Mouse (Mus musculus) forebrain, embryonic 10.5 days (tissue): ENCODE measurements at regions not wholly inside any gene's neighbourhood (a gene's known extent, or its start where the extent isn't known, plus 50 kb on each side); places are given as distances from the start of the nearest gene placed in this dataset.

Source experiments
- DNase-seq: peaks from one replicate; pipeline ENCODE4 v3.0.0-alpha.2; 2017; ENCODE audit warnings: low spot score; ENCODE audit errors: extremely low spot score
- H3K27ac ChIP-seq: fragments of 300-500 bp; sonication (generic); 2 replicates; pipeline ENCODE4 v1.5.1; 2016; ENCODE audit warnings: mild to moderate bottlenecking
- H3K27me3 ChIP-seq: fragments of 300-500 bp; sonication (generic); 2 replicates; pipeline ENCODE4 v1.6.1; 2016; ENCODE audit warnings: mild to moderate bottlenecking; ENCODE audit not compliant: poor library complexity, severe bottlenecking
- H3K36me3 ChIP-seq: fragments of 300-500 bp; sonication (generic); replicated peaks from 2 replicates; pipeline ENCODE4 v1.6.1; 2016; ENCODE audit warnings: mild to moderate bottlenecking, moderate library complexity
- H3K4me1 ChIP-seq: fragments of 300-500 bp; sonication (generic); 2 replicates; pipeline ENCODE4 v1.6.1; 2016
- H3K4me3 ChIP-seq: fragments of 300-500 bp; sonication (generic); 2 replicates; pipeline ENCODE4 v1.5.1; 2016; ENCODE audit warnings: mild to moderate bottlenecking, moderate library complexity
- H3K9me3 ChIP-seq: fragments of 300-500 bp; sonication (generic); 2 replicates; pipeline ENCODE4 v1.6.1; 2016; ENCODE audit warnings: mild to moderate bottlenecking, moderate library complexity
- WGBS: fragments of 180-500 bp; shearing (Covaris S2); methylation state at CpG from one replicate; pipeline ENCODE4 v1.1.7; 2016; 5-methylcytosine and 5-hydroxymethylcytosine counted together

GRCm38 (mm10) chr7:121589088-121589605 is 117.9 kb downstream of the Usp31 start:
- H3K27ac ChIP-seq, result no peak overlapping the region
- H3K4me1 ChIP-seq, result no peaks in the 10 kb centered on the region; the same call in 1 of the 2 replicates
- H3K36me3 ChIP-seq, result no peaks in the 10 kb centered on the region
- H3K4me3 ChIP-seq, result no peak overlapping the region
- 85% methylated on average over 11 of the region's 11 CpGs for WGBS
- H3K9me3 ChIP-seq, result no peaks in the 10 kb centered on the region
- no peaks in the 10 kb centered on the region for H3K27me3 ChIP-seq
- DNase-seq, result no peak

GRCm38 (mm10) chr7:121587713-121588112 is 119.3 kb downstream of the Usp31 start:
- Histone ChIP-seq H3K9me3 (no peaks in the 10 kb centered on the region), H3K36me3 (no peaks in the 10 kb centered on the region), H3K27me3 (0 out of 2 replicates have a peak, but pooled peaks cover 3% of the 10 kb centered on the region), H3K4me1 (no peaks in the 10 kb centered on the region; the same call in 1 of the 2 replicates), H3K27ac (no peak overlapping the region), H3K4me3 (no peak overlapping the region)
- DNase-seq, result no peak
- WGBS, result 74% methylated on average over 2 of the region's 2 CpGs

- no peak for DNase-seq
- Histone ChIP-seq H3K4me3 (no peak overlapping the region), H3K4me1 (no peaks in the 10 kb centered on the region; the same call in 1 of the 2 replicates), H3K36me3 (no peaks in the 10 kb centered on the region), H3K27ac (no peak overlapping the region), H3K9me3 (no peaks in the 10 kb centered on the region), H3K27me3 (peaks cover 14% of the 10 kb centered on the region)
- WGBS, result 77% methylated on average over 10 of the region's 10 CpGs
These were observed 121.3 kb downstream of the Usp31 start for GRCm38 (mm10) chr7:121585721-121586120.

GRCm38 (mm10) chr7:121579497-121579896 is 127.6 kb downstream of the Usp31 start:
- Histone ChIP-seq H3K4me1 (peaks cover 17% of the 10 kb centered on the region), H3K4me3 (no peak overlapping the region), H3K27me3 (peaks cover 14% of the 10 kb centered on the region), H3K36me3 (no peaks in the 10 kb centered on the region), H3K27ac (peak overlapping the region; percentile 48; the same call in 1 of the 2 replicates), H3K9me3 (no peaks in the 10 kb centered on the region)
- WGBS, result 49% methylated on average over 4 of the region's 4 CpGs
- DNase-seq, result no peak

- H3K27me3 ChIP-seq, result no peaks in the 10 kb centered on the region
- no peaks in the 10 kb centered on the region for H3K9me3 ChIP-seq
- no peak overlapping the region for H3K27ac ChIP-seq
- no peak overlapping the region for H3K4me3 ChIP-seq
- H3K4me1 ChIP-seq, result peaks cover 19% of the 10 kb centered on the region
- WGBS, result 86% methylated on average over 5 of the region's 5 CpGs
- H3K36me3 ChIP-seq, result no peaks in the 10 kb centered on the region
- DNase-seq, result no peak
These were observed 134.2 kb downstream of the Usp31 start for GRCm38 (mm10) chr7:121572681-121573335.

- H3K4me3 ChIP-seq, result no peak overlapping the region
- H3K36me3 ChIP-seq, result no peaks in the 10 kb centered on the region
- no peak for DNase-seq
- 42% methylated on average over 3 of the region's 3 CpGs for WGBS
- H3K9me3 ChIP-seq, result no peaks in the 10 kb centered on the region
- peak overlapping the region; percentile 40; the same call in 1 of the 2 replicates for H3K27ac ChIP-seq
- peaks cover 19% of the 10 kb centered on the region for H3K4me1 ChIP-seq
- H3K27me3 ChIP-seq, result no peaks in the 10 kb centered on the region
These were observed 135.3 kb downstream of the Usp31 start for GRCm38 (mm10) chr7:121571741-121572140.

- peaks cover 19% of the 10 kb centered on the region for H3K4me1 ChIP-seq
- WGBS, result 77% methylated on average over 4 of the region's 4 CpGs
- H3K36me3 ChIP-seq, result no peaks in the 10 kb centered on the region
- no peak overlapping the region for H3K4me3 ChIP-seq
- no peaks in the 10 kb centered on the region for H3K9me3 ChIP-seq
- DNase-seq, result no peak
- H3K27me3 ChIP-seq, result no peaks in the 10 kb centered on the region
- H3K27ac ChIP-seq, result peak overlapping the region; percentile 40; the same call in 1 of the 2 replicates
These were observed 135.8 kb downstream of the Usp31 start for GRCm38 (mm10) chr7:121571292-121571691.

- Histone ChIP-seq H3K27me3 (no peaks in the 10 kb centered on the region), H3K4me1 (peaks cover 19% of the 10 kb centered on the region), H3K4me3 (no peak overlapping the region), H3K27ac (no peak overlapping the region), H3K9me3 (no peaks in the 10 kb centered on the region), H3K36me3 (no peaks in the 10 kb centered on the region)
- 89% methylated on average over 7 of the region's 7 CpGs for WGBS
- no peak for DNase-seq
These were observed 137.8 kb downstream of the Usp31 start for GRCm38 (mm10) chr7:121569248-121569647.

GRCm38 (mm10) chr7:121568064-121568463 is 139.0 kb downstream of the Usp31 start:
- Histone ChIP-seq H3K27ac (no peak overlapping the region), H3K9me3 (no peaks in the 10 kb centered on the region), H3K4me3 (no peak overlapping the region), H3K27me3 (no peaks in the 10 kb centered on the region), H3K4me1 (peaks cover 19% of the 10 kb centered on the region), H3K36me3 (no peaks in the 10 kb centered on the region)
- WGBS, result 90% methylated on average over 2 of the region's 2 CpGs
- DNase-seq, result no peak

- no peak overlapping the region for H3K27ac ChIP-seq
- no peaks in the 10 kb centered on the region for H3K4me1 ChIP-seq
- H3K4me3 ChIP-seq, result no peak overlapping the region
- no peak for DNase-seq
- H3K27me3 ChIP-seq, result no peaks in the 10 kb centered on the region
- 41% methylated on average over 5 of the region's 5 CpGs for WGBS
- no peaks in the 10 kb centered on the region for H3K9me3 ChIP-seq
- H3K36me3 ChIP-seq, result no peaks in the 10 kb centered on the region
These were observed 143.5 kb downstream of the Usp31 start for GRCm38 (mm10) chr7:121563526-121563925.

- Histone ChIP-seq H3K4me3 (no peak overlapping the region), H3K9me3 (no peaks in the 10 kb centered on the region), H3K27me3 (peaks cover 21% of the 10 kb centered on the region), H3K27ac (no peak overlapping the region), H3K4me1 (peaks cover 8% of the 10 kb centered on the region), H3K36me3 (no peaks in the 10 kb centered on the region)
- DNase-seq, result no peak
- 42% methylated on average over 4 of the region's 4 CpGs for WGBS
These were observed 151.6 kb downstream of the Usp31 start for GRCm38 (mm10) chr7:121555420-121555819.
